Mouse (Mus musculus): ENCODE measurements around the gene Macrod2. TPM values are rescaled to one million over a fixed set of nuclear protein-coding genes. Genes with fewer than 3 reads are reported as not detected.

Macrod2 gene
- total RNA-seq, 2 experiments from 2014 or later: 69.6 to 70.8 TPM

DNA sequence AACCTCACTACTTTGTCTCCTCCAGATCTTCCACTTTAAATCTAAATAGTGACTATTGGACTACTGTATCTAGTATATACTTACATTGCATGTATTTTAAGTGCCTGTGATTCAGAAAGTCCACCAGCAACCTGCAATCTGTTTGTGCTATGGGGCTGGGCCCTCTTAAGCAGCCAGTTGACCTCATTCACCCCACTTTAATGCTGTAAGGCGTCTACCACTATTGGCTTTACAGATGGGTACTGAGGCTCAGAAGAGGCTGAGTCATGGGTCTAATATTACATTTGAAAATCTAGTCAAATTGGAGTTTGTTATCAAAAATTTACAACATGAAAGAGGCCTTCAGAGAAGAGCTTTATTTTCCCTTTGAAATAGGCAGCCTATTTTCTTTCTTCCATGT, 722.5 kb downstream of the Macrod2 start:
- no peak for DNase-seq (ENCODE audit: extremely low spot score in 1 of 2, low spot score in 2 of 2)
- intact Hi-C loops (cut with DNase I): no loop called here

DNA sequence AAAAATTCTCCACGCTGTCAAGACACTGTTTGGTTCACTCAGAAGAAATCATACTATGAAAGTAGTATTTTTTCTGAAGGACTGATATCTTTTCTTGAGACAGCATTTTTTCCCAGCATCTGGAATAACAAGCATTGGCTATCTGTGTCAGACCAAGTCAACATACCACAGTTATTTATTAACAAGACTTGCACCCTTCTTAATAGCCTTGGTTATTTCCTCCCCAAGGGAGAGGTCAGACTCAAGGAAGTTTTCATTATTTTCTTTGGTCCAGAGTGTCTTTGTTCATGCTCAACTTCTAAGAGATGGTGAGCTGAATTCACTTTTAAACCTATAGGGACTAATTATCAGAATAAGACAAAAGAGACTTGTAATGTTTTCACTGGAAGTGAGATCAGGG, 728.8 kb downstream of the Macrod2 start:
- intact Hi-C loops (cut with DNase I): no loop called here
- DNase-seq (ENCODE audit: extremely low spot score in 1 of 2, low spot score in 2 of 2): no peak

DNA sequence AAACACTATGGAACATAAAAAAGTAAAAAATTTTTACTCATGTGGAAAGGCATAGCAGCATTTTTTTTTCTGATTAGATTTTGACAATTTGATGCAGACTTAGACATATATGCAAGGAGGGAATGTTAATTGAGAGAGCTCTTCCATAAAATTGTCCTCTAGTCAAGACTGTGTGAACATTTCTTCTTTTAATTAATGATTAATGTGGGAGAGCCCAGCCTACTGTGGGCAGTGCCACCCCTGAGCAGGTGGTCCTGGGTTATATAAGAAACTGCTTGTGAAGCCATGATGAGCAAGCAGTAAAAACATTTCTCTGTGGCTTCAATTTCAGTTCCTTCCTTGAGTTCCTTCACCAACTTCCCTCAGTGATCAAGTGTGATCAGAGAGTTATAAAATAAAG, 730.5 kb downstream of the Macrod2 start:
- DNase-seq (ENCODE audit: extremely low spot score in 1 of 2, low spot score in 2 of 2): no peak
- intact Hi-C loops (cut with DNase I): no loop called here

DNA sequence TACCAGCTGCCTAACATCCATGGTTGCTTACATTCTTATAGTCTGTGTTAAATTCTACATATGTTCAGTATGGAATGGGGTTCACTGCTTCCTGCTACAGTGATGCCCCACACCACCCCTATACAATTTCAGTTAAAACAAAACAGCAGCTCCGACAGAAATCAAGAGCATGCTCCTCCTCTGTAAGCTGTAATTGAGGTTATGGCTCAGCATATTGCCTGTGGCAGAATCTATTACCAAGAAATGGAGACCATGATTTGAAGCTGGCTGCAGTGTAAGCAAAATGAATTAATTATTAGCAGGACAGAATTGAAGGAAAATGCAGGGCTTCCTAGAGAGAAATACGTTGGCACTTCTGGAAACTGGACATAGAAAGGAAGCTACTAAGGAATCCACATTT, 747.2 kb downstream of the Macrod2 start:
- intact Hi-C loops (cut with DNase I): no loop called here
- no peak for DNase-seq (ENCODE audit: extremely low spot score in 1 of 2, low spot score in 2 of 2)

DNA sequence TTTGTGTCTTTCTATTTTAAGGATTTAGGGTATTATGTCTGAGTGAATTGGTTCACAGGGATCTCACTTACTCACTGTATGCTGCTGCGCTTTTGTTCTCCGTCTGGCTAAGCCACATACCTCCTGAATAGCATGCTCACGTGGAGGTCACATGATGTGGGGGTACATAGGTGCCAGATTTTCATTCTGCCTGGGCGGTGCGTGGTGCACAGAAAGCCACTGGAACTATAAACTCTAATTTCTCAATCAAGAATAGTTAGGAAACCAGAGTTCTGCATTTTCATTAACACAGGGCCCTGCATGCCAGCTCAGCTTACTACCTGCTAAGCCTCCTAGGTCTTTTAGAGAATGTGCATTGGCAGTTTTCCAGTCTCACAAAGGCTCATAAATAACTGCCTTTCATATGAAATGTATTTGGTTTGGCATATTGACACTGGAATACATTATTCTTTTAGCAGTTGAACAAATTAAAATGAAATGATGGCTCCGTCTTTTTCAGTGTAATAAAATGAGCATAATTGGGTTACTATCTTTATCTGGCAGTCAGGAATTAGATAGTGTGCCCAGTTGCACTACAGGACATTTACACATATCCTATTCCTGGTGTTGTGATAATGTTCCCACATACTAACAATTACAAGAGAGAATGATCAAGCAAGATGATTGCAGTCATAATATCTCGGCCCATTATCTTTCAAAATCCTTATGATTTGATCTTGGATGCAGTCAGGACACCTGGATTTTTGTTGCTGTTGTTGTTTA, 757.1 kb downstream of the Macrod2 start:
- DNase-seq (ENCODE audit: extremely low spot score in 1 of 2, low spot score in 2 of 2): no peak
- intact Hi-C loops (cut with DNase I): no loop called here

DNA sequence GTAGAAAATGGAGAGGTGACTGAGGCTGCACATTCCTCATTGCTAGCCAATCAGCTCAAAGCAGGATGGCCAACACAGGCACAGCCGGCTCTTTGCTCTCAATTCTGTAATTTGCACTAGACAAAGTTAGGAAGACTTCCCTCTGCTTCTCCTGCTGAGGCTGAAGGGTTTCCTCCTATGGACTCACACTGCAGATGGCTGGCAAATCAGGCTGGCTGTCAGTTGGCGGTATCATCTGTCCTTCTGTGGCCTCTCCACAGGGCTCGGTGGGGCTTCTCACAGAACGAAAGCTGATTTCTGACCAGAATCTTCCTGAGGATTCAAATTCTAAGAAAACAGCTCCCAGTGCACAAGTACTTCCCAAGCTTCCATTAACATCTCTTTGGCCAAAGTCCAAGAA, 760.9 kb downstream of the Macrod2 start:
- no peak for DNase-seq (ENCODE audit: extremely low spot score in 1 of 2, low spot score in 2 of 2)
- intact Hi-C loops (cut with DNase I): no loop called here

DNA sequence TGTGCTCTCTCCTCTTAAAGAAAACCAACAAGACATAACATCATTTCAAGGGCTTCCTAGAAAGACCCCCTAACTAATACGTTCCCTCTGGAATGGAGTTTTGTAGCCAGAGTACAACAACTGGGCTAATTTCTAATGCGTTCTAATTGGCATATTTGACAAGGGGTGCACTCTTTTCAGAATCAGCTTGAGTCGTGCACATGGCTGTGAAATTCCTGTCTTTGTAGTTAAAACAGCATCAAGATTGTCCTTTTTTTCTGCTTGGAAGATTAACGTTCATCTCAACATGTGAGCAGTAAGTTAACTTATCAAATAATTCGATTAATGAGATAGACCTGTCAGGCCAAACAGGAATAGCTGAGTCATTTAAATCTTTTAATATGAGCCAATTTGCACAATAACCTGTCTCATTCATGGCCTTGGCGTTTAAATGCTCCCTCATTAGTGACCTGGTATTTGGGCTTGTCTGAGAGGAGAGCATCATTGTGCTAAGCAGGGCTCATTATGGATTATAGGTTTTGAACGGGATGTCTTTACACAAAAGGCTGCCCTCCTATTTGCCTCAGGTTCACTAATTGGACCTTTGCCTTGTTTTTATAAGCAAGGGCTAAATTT, 762.0 kb downstream of the Macrod2 start:
- no peak for DNase-seq (ENCODE audit: extremely low spot score in 1 of 2, low spot score in 2 of 2)
- intact Hi-C loops (cut with DNase I): no loop called here

DNA sequence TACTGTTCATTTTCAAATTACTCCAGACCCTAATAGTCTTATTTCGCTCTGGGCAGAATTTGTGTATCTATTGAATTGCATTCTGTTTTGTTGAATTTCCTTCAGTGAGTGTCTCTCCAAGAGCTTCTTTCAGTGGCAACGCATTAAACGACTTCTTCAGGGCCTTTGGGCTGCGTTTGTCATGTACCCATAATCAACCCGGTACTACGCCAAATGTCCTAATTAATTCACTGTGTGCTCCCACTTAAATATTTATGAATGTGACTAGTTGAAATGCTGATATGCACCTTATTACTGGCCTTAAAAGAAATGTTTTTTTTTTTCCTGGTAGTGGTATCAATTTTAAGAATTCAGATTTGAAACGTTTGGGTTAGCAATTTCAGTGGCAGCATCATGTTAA, 763.1 kb downstream of the Macrod2 start:
- intact Hi-C loops (cut with DNase I): no loop called here
- DNase-seq (ENCODE audit: extremely low spot score in 1 of 2, low spot score in 2 of 2): no peak

DNA sequence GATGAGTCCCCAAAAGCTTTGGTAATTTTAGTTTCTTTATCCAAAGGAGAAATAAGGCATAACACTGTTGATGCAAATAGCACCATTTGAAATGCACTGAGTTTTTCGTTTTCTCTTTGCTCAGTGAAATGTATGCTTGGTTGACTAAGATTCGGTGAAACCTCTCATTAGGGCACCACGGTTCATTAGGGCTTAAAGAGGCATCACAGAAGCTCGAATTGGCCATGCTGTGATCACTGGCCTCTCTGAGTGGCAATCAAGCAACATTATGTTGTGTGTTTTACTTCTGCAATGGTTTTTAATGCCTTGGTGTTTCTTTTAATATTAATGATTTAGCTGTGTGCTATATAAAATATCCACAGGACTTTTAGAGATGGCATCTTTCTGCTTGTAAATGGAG, 768.8 kb downstream of the Macrod2 start:
- intact Hi-C loops (cut with DNase I): no loop called here
- no peak for DNase-seq (ENCODE audit: extremely low spot score in 1 of 2, low spot score in 2 of 2)

DNA sequence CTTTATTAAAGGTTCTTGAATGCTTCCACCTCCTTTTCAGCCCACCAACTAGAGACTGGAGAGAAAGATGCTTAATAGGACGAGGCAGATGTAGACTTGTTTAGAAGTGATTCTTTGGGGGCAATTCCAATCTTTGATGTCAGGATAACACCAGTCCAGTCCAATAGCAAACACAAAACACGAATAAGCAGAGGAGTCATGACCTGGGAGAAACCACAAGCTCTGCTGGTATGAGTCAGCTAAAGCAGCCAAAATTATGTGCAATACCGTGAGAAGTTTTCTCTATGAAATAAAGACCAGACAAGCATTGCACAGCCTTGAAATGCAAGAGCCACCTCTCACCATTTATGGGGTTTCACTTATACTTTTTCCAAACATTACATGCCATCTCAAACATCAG, 774.5 kb downstream of the Macrod2 start:
- DNase-seq (ENCODE audit: extremely low spot score in 1 of 2, low spot score in 2 of 2): no peak
- intact Hi-C loops (cut with DNase I): no loop called here

DNA sequence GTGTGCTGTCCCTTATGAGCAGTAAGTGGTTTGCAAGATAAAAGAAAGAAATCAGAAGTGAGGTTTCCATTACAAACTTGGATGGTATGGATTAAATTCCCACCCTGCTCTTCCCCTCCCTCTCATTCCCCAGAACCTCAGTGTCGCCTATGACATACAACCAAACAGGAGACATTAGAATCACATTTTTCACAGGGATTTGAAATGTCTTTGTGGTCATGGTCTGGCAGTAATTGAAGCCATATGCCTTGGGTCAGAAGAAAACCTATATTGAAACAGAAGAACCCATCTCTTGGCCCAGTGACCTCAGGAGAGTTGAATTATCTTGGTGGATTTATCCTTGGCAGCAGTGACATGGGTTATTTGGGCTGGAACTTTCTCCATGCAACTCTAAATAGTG, 778.1 kb downstream of the Macrod2 start:
- intact Hi-C loops (cut with DNase I): no loop called here
- no peak for DNase-seq (ENCODE audit: extremely low spot score in 1 of 2, low spot score in 2 of 2)

DNA sequence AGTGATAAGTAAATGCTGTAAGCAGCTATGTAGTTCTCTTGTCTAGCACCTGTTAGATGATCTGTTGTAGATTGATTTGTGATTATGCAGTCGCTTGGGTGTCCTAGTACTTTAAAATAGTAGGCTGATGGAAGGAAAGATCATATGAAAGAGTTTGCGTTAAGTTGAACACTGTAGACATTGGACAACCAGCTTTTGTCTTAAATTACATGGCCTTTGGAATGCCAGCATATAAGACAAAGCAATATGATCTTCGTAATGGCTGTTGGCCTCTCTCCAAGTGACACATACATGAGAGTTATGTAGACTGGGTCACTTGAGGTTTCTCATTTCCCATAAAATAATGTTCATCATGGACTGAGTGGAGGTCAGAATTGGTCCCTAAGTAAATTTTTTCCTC, 778.5 kb downstream of the Macrod2 start:
- no peak for DNase-seq (ENCODE audit: extremely low spot score in 1 of 2, low spot score in 2 of 2)
- intact Hi-C loops (cut with DNase I): no loop called here

DNA sequence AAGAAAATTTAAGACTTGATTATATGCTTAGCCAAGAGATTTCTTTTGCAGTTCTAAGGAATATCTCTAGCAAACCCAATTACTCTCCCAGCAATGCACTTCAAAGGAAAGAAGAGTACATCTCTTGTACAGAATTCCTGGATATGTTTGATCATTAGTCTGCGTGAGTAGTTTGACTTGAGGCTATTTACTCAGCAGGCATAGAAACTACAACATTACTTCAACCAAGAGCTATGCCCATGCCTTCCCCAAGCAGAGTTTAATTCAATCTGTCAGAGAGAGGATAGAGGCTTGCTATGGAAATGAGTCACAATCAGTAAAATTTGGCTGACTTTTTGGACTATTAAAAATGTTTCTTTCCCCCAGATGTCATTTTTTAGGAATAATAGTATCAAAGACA, 785.5 kb downstream of the Macrod2 start:
- intact Hi-C loops (cut with DNase I): no loop called here
- no peak for DNase-seq (ENCODE audit: extremely low spot score in 1 of 2, low spot score in 2 of 2)

DNA sequence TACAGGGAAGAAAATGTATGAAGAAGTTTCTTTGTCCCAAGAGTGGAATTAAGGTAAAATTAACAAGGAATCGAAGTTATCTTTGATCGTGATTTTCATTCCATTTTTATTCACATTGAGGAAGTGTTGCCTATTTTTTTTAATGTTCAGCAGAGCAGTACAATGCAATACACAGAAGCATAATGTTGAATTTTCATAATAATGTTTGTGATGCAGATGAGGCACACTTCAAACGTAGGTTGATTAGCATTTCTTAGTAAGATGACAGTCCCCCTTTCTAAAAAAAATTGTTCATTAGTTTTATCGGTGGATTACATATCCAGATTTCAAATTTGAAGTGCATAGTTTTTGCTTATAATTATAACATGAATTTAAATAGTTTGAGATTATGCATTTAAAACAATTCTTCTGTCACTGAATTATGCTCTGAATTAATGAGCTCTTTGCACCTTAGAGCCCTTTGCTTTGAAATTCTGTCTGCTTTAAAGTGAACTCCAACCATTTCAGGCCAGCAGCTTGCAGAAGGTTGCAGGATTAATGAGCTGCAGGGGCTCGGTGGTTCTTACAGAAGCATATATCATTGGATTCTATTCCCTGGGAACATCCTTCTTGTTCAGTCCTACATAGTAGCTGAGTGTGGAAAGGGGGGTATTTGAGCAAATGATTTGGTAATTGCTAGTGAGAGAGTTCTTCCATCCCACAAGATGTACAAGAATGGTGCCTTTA, 787.1 kb downstream of the Macrod2 start:
- intact Hi-C loops (cut with DNase I): no loop called here
- DNase-seq (ENCODE audit: extremely low spot score in 1 of 2, low spot score in 2 of 2): no peak

DNA sequence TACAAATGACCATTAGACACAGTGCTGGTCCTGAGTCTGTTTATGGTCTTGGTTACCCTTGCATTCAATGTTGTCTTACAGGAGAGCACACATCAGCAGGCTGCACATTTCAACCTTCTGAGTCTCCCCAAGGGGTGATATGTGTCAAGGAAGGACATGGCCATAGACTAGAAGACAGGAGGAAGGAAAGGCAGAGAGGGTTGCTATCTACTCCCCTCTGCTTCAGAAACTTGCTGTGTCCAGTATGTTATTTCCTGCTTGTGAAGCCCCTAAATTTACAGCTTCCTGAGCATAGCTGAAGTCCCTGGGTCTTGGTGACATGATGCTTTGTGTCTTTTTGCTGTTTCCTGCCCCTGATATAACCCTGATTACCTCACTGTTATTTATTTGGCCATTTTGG, 799.4 kb downstream of the Macrod2 start:
- DNase-seq (ENCODE audit: extremely low spot score in 1 of 2, low spot score in 2 of 2): no peak
- intact Hi-C loops (cut with DNase I): no loop called here

DNA sequence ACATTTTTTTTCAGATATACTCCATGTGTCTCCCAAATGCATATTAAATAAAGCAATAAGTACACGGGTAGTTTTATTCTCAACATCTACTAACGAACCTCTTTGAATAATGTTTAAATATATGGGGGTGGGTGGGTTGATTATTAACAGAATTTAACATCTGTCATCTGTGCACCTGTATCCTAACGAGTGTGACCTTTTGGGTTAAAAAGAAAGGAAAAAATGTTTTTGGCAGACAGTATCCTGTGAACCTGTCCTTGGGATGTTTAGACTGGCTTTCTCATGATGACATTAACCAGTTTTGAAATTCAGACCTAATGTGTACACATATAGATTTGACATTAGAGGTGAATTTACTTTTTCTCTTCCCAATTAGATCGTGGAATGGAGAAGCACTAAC, 805.4 kb downstream of the Macrod2 start:
- intact Hi-C loops (cut with DNase I): no loop called here
- DNase-seq (ENCODE audit: extremely low spot score in 1 of 2, low spot score in 2 of 2): no peak

DNA sequence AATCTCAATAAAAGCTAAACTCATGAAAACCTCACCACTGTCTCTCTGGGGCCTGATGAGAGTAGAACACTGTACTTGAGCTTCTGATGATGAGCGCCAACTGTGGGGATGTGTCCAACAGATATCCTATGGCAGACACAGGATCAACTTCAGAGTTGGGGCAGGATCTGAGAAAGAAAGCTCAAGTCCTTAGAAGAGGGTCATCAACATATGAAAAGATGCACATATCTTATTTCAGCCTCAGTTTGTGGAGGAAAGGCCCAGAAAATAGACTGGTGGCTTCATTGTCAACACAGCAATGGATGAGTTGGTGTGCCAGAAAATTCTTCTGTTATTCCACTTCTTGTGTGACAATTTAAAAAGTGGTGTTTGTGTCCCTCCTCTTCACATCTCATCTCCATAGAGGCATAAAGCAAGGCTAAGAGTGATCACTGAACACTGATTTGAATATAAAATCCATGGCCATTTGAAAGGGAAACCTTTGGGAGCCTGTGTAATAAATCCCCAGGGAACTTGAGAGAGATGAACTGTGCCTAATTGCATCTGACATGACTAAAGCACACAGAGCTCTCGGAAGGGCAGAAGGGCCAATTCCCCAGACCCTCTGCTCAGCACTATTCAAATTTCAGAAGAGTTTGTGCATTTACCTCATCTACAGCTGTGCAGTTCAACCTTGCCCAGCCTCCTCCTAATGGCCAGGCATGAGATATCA, 806.4 kb downstream of the Macrod2 start:
- intact Hi-C loops (cut with DNase I): no loop called here
- no peak for DNase-seq (ENCODE audit: extremely low spot score in 1 of 2, low spot score in 2 of 2)

DNA sequence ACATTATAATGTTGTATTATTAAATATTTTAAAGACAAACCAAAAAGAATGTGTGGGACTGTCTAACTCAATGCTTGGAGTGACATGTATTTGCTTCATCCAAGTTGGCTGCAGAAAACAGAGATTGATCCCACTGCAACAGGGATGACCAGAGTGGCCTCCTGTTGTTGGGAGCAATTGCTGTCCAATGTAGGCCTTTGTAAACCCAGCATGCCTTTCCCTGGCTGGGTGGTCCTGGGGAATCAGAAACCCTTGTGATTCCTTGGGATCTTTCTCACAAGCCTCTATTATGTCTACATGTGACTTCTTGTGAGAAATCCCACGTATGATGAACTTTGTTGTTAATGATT, 806.9 kb downstream of the Macrod2 start:
- DNase-seq (ENCODE audit: extremely low spot score in 1 of 2, low spot score in 2 of 2): no peak
- intact Hi-C loops (cut with DNase I): no loop called here

DNA sequence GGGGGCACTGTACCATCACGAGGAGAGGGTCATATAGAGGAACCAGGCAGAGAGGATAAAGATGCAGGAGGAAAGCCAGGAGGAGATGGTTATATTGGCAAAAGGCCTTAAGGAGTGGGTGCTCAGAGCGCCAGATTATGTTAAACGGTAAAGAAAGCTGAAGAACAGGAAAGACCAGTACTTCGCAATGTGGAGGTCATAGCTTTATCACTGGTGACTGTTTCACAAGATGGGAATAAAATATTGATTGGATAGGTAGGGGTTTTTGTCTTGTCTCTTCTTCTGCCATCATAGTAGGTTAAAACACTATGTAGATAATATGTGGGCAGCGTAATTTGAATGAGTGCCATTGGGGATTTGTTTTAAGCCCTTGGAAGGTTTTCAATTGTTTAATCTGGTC, 816.2 kb downstream of the Macrod2 start:
- no peak for DNase-seq (ENCODE audit: extremely low spot score in 1 of 2, low spot score in 2 of 2)
- intact Hi-C loops (cut with DNase I): no loop called here

DNA sequence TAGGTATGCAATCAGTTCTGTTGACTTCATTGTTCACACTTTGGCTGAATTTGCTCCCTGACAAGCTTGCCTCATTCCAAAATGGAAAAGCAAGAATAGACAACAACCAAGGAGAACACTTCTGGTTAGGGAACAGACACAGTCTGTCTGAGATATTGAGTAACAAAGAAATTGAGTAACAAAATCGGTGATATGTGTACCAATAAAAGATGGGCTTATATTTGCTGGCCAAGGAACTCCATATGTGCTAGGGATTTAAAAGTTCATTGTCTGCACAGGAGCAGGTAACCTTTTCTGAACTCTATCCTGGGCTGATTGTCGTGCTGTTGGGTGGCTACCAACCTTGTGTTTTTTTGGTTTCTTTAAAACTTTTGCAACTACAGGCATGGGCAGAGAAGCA, 817.2 kb downstream of the Macrod2 start:
- DNase-seq (ENCODE audit: extremely low spot score in 1 of 2, low spot score in 2 of 2): no peak
- intact Hi-C loops (cut with DNase I): no loop called here
